Mouse (Mus musculus) monocyte, adult 5-6 weeks (primary cell): ENCODE measurements at regions not wholly inside any gene's neighbourhood (a gene's known extent, or its start where the extent isn't known, plus 50 kb on each side); places are given as distances from the start of the nearest gene placed in this dataset.

Source experiments
- ATAC-seq: fragments of 153-309, 156-312 bp; replicated peaks from 2 replicates; pipeline ENCODE4 v1.8.0; 2017; ENCODE audit warnings: mild to moderate bottlenecking; ENCODE audit not compliant: low TSS enrichment, insufficient number of reproducible peaks, severe bottlenecking, poor library complexity, low FRiP score

GRCm38 (mm10) chr17:50425531-50425930 is 83.7 kb upstream of the Plcl2 start:
- ATAC-seq, result no peak

- ATAC-seq, result no peak
Observed at GRCm38 (mm10) chr17:50426146-50426545, 83.1 kb upstream of the Plcl2 start.

- ATAC-seq, result no peak
Observed at GRCm38 (mm10) chr17:50427331-50428003, 81.7 kb upstream of the Plcl2 start.

- no peak for ATAC-seq
Observed at GRCm38 (mm10) chr17:50428004-50428560, 81.1 kb upstream of the Plcl2 start.

- ATAC-seq, result no peak
Observed at GRCm38 (mm10) chr17:50432559-50432958, 76.6 kb upstream of the Plcl2 start.

- ATAC-seq, result no peak
Observed at GRCm38 (mm10) chr17:50438960-50439359, 70.2 kb upstream of the Plcl2 start.

- ATAC-seq, result no peak
Observed at GRCm38 (mm10) chr17:50439365-50439764, 69.8 kb upstream of the Plcl2 start.

- ATAC-seq, result no peak
Observed at GRCm38 (mm10) chr17:50442062-50442461, 67.1 kb upstream of the Plcl2 start.

GRCm38 (mm10) chr17:50442905-50443304 is 66.3 kb upstream of the Plcl2 start:
- ATAC-seq, result no peak

- ATAC-seq, result no peak
Observed at GRCm38 (mm10) chr17:50443376-50444022, 65.7 kb upstream of the Plcl2 start.

- no peak for ATAC-seq
Observed at GRCm38 (mm10) chr17:50444023-50444389, 65.2 kb upstream of the Plcl2 start.

- no peak for ATAC-seq
Observed at GRCm38 (mm10) chr17:50448693-50449092, 60.5 kb upstream of the Plcl2 start.

- ATAC-seq, result no peak
Observed at GRCm38 (mm10) chr17:50451606-50452005, 57.6 kb upstream of the Plcl2 start.

GRCm38 (mm10) chr17:50453524-50453923 is 55.7 kb upstream of the Plcl2 start:
- no peak for ATAC-seq

- ATAC-seq, result no peak
Observed at GRCm38 (mm10) chr17:50453956-50454355, 55.2 kb upstream of the Plcl2 start.

GRCm38 (mm10) chr17:50454917-50455316 is 54.3 kb upstream of the Plcl2 start:
- no peak for ATAC-seq

- ATAC-seq, result no peak
Observed at GRCm38 (mm10) chr17:50455719-50456118, 53.5 kb upstream of the Plcl2 start.

- no peak for ATAC-seq
Observed at GRCm38 (mm10) chr17:50457053-50457697, 52.0 kb upstream of the Plcl2 start.

- no peak for ATAC-seq
Observed at GRCm38 (mm10) chr17:50458232-50458631, 51.0 kb upstream of the Plcl2 start.
